Mouse (Mus musculus) midbrain, postnatal 0 days (tissue): ENCODE measurements at regions not wholly inside any gene's neighbourhood (a gene's known extent, or its start where the extent isn't known, plus 50 kb on each side); places are given as distances from the start of the nearest gene placed in this dataset.

Experiments used
- ATAC-seq: fragments of 200-750 bp; cut with Nextera tagmentation; 2 replicates; pipeline ENCODE4 v1.8.0; 2017; ENCODE audit warnings: moderate number of reproducible peaks, mild to moderate bottlenecking, moderate TSS enrichment, moderate library complexity; ENCODE audit not compliant: low FRiP score
- DNase-seq: peaks from one replicate; pipeline ENCODE4 v3.0.0-alpha.2; 2015; ENCODE audit warnings: low spot score
- H3K27ac ChIP-seq: fragments of 300-500 bp; sonication (generic); 2 replicates; pipeline ENCODE4 v1.5.1; 2014; ENCODE audit warnings: low read depth, mild to moderate bottlenecking, low read length, mixed read lengths
- H3K27me3 ChIP-seq: fragments of 300-500 bp; sonication (generic); 2 replicates; pipeline ENCODE4 v1.6.1; 2014; ENCODE audit warnings: low read length, control low read depth, mixed read lengths; ENCODE audit not compliant: insufficient read depth
- H3K36me3 ChIP-seq: fragments of 300-500 bp; sonication (generic); 2 replicates; pipeline ENCODE4 v1.6.1; 2014; ENCODE audit warnings: low read length, control low read depth, mixed read lengths; ENCODE audit not compliant: insufficient read depth
- H3K4me1 ChIP-seq: fragments of 300-500 bp; sonication (generic); 2 replicates; pipeline ENCODE4 v1.6.1; 2014; ENCODE audit warnings: mild to moderate bottlenecking, control low read depth, antibody characterized with exemption, low read length, mixed read lengths; ENCODE audit not compliant: insufficient read depth
- H3K4me2 ChIP-seq: fragments of 300-500 bp; sonication (generic); 2 replicates; pipeline ENCODE4 v1.6.1; 2014; ENCODE audit warnings: low read depth, mild to moderate bottlenecking, low read length, mixed read lengths; ENCODE audit not compliant: poor library complexity, severe bottlenecking
- H3K4me3 ChIP-seq: fragments of 300-500 bp; sonication (generic); 2 replicates; pipeline ENCODE4 v1.5.1; 2014; ENCODE audit warnings: low read depth, mild to moderate bottlenecking, low read length, moderate library complexity
- H3K9ac ChIP-seq: fragments of 300-500 bp; sonication (generic); replicated peaks from 2 replicates; pipeline ENCODE4 v1.6.1; 2014; ENCODE audit warnings: mild to moderate bottlenecking, low read length, moderate library complexity, mixed read lengths; ENCODE audit not compliant: poor library complexity, severe bottlenecking
- H3K9me3 ChIP-seq: fragments of 300-500 bp; sonication (generic); 2 replicates; pipeline ENCODE4 v1.6.1; 2016; ENCODE audit warnings: low read length, control low read depth
- CTCF ChIP-seq: IDR thresholded peaks from 2 replicates; pipeline ENCODE4 v1.5.1; 2016; ENCODE audit warnings: antibody characterized with exemption, mild to moderate bottlenecking
- WGBS: fragments of 180-500 bp; shearing (Covaris S2); extraction: QIAGEN DNeasy Blood & Tissue Kit; methylation state at CpG from one replicate; pipeline ENCODE4 v1.1.7; 2014; 5-methylcytosine and 5-hydroxymethylcytosine counted together

GRCm38 (mm10) chr3:144104366-144104765 is 100.7 kb downstream of the Lmo4 start:
- H3K36me3 ChIP-seq = no peaks in the 10 kb centered on the region
- H3K27me3 ChIP-seq = no peaks in the 10 kb centered on the region
- H3K27ac ChIP-seq = no peak overlapping the region
- H3K9me3 ChIP-seq = no peaks in the 10 kb centered on the region
- 0 out of 2 replicates have a peak, but pooled peaks cover 4% of the 10 kb centered on the region for H3K4me1 ChIP-seq
- no peak for ATAC-seq
- WGBS = 88% methylated on average over 4 of the region's 4 CpGs
- TF ChIP-seq CTCF = no peak
- H3K4me3 ChIP-seq = no peak overlapping the region
- H3K4me2 ChIP-seq = no peak overlapping the region
- DNase-seq = no peak
- no peak overlapping the region for H3K9ac ChIP-seq

DNA sequence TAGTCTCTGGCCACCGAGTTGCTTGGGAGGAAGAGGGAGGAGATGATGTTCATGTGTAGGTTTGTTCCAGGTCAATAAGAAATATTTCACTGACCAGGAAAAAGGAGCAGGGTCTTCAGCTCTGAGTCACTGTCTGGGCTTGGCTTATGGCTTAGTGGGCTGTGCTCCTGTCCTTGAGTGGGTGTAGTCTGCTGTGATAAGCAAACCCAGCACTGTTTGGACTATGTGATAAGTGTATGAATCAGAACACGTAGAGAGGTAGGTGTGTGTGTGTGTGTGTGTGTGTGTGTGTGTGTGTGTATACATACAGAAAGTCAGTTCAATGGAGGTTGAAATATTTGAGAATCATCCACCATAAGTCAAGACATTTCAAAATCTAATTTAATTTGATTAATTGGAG is 105.6 kb downstream of the Lmo4 start:
- Histone ChIP-seq H3K4me2 (no peak overlapping the region), H3K9ac (no peak overlapping the region), H3K36me3 (no peaks in the 10 kb centered on the region), H3K27ac (no peak overlapping the region), H3K4me1 (no peaks in the 10 kb centered on the region), H3K9me3 (no peaks in the 10 kb centered on the region), H3K27me3 (no peaks in the 10 kb centered on the region), H3K4me3 (no peak overlapping the region)
- DNase-seq = no peak
- no peak for ATAC-seq
- no peak for TF ChIP-seq CTCF
- 85% methylated on average over 2 of the region's 2 CpGs for WGBS

GRCm38 (mm10) chr3:144098762-144099161 is 106.3 kb downstream of the Lmo4 start:
- H3K4me1 ChIP-seq = no peaks in the 10 kb centered on the region
- DNase-seq (no peak), ATAC-seq (no peak)
- H3K4me2 ChIP-seq = no peak overlapping the region
- no peaks in the 10 kb centered on the region for H3K36me3 ChIP-seq
- WGBS = 66% methylated on average over 8 of the region's 8 CpGs
- H3K27me3 ChIP-seq = no peaks in the 10 kb centered on the region
- H3K27ac ChIP-seq = no peak overlapping the region
- TF ChIP-seq CTCF = no peak
- H3K4me3 ChIP-seq = no peak overlapping the region
- no peaks in the 10 kb centered on the region for H3K9me3 ChIP-seq
- no peak overlapping the region for H3K9ac ChIP-seq

- H3K4me1 ChIP-seq = no peaks in the 10 kb centered on the region
- H3K4me2 ChIP-seq = no peak overlapping the region
- no peak for TF ChIP-seq CTCF
- DNase-seq (no peak), ATAC-seq (no peak)
- H3K36me3 ChIP-seq = no peaks in the 10 kb centered on the region
- 90% methylated on average over 1 of the region's 1 CpGs for WGBS
- no peaks in the 10 kb centered on the region for H3K27me3 ChIP-seq
- no peak overlapping the region for H3K9ac ChIP-seq
- H3K4me3 ChIP-seq = no peak overlapping the region
- no peaks in the 10 kb centered on the region for H3K9me3 ChIP-seq
- no peak overlapping the region for H3K27ac ChIP-seq
These were observed 113.8 kb downstream of the Lmo4 start for GRCm38 (mm10) chr3:144091231-144091630.

- Histone ChIP-seq H3K36me3 (no peaks in the 10 kb centered on the region), H3K27me3 (no peaks in the 10 kb centered on the region), H3K27ac (no peak overlapping the region), H3K9me3 (no peaks in the 10 kb centered on the region), H3K4me3 (no peak overlapping the region), H3K4me2 (no peak overlapping the region), H3K4me1 (no peaks in the 10 kb centered on the region), H3K9ac (no peak overlapping the region)
- 59% methylated on average over 8 of the region's 8 CpGs for WGBS
- no peak for ATAC-seq
- no peak for TF ChIP-seq CTCF
- DNase-seq = no peak
These were observed 115.2 kb downstream of the Lmo4 start for GRCm38 (mm10) chr3:144089790-144090256.

GRCm38 (mm10) chr3:144088261-144088884 is 116.6 kb downstream of the Lmo4 start:
- Histone ChIP-seq H3K9me3 (no peaks in the 10 kb centered on the region), H3K27ac (no peak overlapping the region), H3K36me3 (no peaks in the 10 kb centered on the region), H3K27me3 (no peaks in the 10 kb centered on the region), H3K4me3 (no peak overlapping the region), H3K4me1 (no peaks in the 10 kb centered on the region), H3K4me2 (no peak overlapping the region), H3K9ac (no peak overlapping the region)
- WGBS = 75% methylated on average over 18 of the region's 18 CpGs
- TF ChIP-seq CTCF = no peak
- ATAC-seq (no peak), DNase-seq (no peak)
